Mouse (Mus musculus) urinary bladder, adult 18-20 months (tissue): ENCODE data around the gene Aldh18a1.
A peak's percentile ranks its signal among the peaks of the same experiment; 100 is the strongest.
"Not testable (repeated sequence)": the region's sequence is repeated elsewhere in the genome, so short reads cannot be mapped to it uniquely, and the experiment has no call there.

ENCODE experiments used
- DNase-seq, 2 experiments: peaks; one replicate each; pipeline ENCODE4 v3.0.0; 2022; ENCODE audit warnings: low spot score in 2 of 2, mixed read lengths in 2 of 2

Aldh18a1 gene

DNA sequence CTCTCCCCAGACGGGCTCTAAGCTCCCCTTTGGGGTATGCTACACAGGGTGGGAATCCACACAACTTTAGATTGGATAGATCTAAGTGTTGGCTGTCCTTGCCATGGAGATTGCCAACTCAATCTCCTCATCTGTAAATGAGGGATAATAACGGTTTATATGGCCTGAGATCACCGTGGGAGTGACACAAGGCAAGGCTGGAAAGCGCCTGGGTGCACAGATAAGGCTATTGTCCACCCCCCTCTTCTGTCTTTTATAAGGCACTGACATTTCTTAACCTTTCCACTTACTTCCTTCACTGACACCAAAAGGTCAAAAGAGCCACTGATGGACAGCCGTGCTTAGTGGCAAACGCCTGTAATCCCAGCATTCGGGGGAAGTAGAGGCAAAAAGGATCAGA is 1.4 kb downstream of the Aldh18a1 start:
- no peak for DNase-seq

DNA sequence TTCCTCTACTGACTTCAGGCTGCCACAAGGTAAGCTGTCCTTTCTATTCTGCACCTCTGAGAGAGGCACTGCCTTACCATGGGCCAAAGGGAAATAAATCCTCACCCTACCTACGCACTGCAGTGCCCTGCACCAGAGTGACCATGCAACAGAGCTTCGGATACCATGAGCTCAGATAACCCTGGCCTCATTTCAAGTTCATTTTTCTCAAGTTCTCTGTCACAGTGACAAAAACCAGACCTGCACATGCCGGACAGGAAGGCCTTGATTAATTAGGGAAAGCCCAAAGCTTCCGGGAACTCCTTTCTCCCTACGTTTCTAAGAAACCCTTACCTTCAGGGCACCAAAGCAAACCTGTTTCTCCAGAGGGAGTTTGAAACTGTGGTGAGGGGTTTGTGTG is 6.6 kb downstream of the Aldh18a1 start:
- DNase-seq = no peak

DNA sequence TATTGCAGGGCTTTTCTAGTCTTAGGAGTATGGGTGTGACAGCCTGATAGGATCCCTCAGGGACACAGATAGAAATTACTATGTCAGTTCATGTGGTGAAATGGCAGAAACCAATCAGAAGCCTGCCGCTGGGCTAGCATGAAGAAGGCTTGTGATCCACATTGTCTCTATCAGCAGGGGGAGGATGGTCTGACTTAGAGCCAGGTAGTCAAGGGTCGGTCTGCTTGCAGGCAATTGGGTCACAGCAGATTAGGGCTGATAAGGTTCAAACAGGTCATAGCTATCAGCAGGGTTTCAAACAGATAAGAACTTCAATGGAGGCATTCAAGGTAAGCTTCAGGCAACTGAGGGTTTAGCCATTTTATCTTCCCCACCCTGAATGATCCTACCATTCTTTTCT is 7.4 kb downstream of the Aldh18a1 start:
- no peak for DNase-seq

- no peak for DNase-seq
Measured at GRCm38 (mm10) chr19:40575438-40575837, 12.8 kb downstream of the Aldh18a1 start.

GRCm38 (mm10) chr19:40570726-40571125 is 17.5 kb downstream of the Aldh18a1 start:
- DNase-seq = no peak

GRCm38 (mm10) chr19:40567616-40568015 is 20.6 kb downstream of the Aldh18a1 start:
- DNase-seq = no peak

GRCm38 (mm10) chr19:40563880-40564645 is 24.2 kb downstream of the Aldh18a1 start:
- no peak for DNase-seq

DNA sequence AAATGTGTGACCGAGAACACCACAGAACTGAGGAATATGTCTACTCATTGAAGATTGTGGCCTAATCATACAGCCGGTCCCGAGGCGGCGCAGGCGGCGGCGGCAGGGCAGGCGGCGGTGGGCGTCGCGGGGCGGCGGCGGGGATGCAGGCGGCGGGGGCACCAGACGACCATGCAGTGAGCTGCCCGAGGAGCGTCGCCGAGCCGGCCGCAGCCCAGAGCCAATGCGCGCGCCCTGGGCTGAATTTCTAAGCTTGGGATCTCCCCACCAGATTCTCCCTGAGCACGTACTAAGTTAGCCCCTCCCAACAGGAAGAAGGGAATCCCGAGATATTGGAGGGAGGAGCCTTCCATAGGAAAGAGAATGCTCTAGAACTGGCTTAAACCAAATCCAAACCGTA is 26.7 kb downstream of the Aldh18a1 start:
- DNase-seq = not testable (repeated sequence)

GRCm38 (mm10) chr19:40556029-40556428 is 32.2 kb downstream of the Aldh18a1 start:
- no peak for DNase-seq

DNA sequence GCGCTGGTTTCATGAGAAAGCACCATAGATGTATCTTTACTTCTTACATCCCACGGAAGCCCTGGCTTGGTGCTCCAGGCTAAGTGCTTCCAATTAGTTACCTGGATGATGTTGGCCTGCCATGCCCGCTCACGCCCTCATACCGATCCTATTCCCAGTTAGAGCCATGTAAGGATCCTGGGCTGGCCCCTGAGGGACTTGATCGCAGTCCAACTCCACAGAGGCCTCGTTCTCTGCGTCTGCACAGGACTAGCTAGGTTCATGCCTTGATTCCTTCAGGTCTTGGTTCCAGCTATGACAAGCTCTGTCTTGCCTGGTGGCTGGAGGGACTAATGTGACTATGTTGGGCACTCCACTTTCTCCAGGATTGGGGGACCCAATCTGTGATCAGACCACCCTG is 33.1 kb downstream of the Aldh18a1 start:
- no peak for DNase-seq

- DNase-seq = no peak
Measured at GRCm38 (mm10) chr19:40554343-40554742, 33.9 kb downstream of the Aldh18a1 start.

GRCm38 (mm10) chr19:40553849-40554248 is 34.4 kb downstream of the Aldh18a1 start:
- no peak for DNase-seq

DNA sequence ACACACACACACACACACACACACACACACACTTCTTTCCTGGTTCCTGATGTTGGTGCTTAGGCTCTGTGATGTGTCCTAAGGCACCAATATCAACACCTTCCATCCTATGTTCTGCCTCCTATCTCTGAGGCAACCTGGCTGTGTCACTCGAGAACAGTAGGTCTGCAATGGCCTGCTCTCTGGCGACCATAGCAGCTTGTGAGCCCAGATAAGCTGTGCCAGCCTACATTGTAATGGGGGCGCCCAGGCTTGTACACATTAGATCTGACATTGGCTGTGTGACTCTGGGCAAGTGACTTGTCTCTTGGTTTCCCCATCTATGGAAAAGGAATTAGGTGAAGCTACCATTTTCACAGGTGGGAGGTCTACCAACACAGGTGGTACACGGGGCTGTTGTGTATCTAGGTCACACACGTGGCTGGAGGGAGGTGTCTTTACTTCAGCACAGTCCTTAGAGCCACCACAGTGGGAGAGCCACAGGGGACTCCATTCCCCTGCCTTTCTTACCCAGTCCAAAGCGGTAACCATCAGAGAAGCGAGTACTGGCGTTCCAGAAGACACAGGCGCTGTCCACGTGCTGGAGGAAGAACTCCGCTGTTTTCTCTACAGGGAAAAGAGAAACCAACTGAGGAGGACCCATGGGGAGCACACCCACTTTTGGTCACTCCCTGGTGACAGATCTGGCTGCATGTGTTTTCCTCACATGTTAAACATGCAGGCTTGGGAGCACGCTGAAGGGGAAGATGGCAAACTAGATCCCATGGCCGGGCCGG is 35.1 kb downstream of the Aldh18a1 start:
- DNase-seq = no peak

DNA sequence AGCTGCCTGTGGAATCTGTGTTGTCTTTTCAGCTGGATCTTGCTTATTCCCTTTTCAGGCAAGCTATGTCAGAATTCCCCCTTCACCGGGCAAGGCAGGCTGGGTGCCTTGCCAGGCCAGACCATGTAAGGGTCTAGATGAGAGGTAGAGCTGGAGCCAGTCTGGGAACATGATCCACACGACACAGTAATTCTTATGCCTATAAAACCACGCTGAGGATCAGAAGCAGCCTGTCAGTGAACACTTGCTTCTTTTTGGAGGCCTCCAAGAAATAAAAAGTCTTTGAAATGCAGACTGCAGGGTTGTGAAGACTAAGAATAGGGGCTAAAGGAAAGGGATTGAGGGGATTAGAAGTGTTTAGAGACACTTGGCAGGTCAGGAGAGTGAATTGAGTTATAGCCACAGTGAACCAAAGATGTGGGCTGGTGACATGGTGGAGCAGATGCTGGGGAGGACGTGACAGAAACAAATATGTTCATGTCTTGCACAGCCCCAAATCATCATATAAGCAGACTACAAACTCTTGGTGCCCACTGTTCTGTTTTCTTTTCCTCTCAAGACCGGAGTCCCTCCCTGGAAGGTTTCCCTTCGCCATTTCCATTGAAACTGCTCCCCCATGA is 38.6 kb downstream of the Aldh18a1 start:
- DNase-seq = no peak

DNA sequence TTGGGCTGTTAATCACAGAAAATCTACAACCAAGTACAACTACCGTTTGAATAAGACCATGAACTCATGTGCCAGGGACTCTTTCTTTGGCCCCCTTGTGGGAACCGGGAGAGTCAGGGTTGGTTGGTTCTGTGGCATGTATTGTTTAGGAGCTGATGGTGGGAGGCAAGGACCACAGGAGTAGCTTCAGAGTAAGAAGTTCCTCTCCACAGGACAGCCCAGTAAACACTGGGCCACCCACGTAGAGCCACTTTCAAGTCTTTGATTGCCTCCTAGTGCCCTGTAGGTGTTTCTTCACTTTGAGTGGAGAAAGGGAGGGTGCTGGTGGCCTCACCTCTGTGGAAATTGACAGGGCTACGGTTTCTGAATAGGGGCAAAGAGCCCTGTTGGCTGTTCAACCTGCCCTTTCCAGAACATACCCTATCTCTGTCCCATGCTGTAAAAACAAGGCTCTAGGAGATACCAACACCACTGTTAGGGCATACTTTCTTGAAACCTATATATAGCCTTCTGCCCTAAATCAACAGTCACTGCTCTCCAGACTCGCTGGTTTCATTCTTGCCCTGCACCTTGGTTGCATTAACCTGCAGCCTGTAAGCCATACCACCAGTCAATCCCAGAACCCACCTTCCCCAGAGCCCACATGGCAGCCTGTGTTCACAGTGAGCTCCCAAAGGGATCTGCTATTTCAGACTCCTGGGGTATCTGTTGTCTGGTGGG is 39.3 kb downstream of the Aldh18a1 start:
- DNase-seq = no peak

DNA sequence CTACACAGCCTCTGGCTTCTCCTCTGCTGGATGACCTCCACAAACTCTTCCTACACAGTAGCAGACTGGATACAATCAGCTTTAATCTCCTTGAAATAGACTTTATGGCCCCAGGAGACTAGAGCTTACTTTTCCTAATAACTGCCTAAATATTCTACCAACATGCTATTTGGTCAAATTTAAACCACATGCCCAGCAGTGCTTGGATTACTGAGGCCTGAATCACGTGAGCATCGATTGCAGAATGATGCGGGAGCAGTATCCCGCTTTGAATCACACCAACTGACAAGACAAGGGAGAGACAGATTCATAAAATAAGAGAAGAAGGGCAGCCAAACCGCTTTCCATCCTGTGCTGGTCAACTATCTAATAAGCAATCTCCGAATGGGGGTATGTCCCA is 39.9 kb downstream of the Aldh18a1 start:
- no peak for DNase-seq

- DNase-seq = peak in 1 of 2 experiments; percentile 32
Measured at GRCm38 (mm10) chr19:40544856-40545255, 43.4 kb downstream of the Aldh18a1 start.

DNA sequence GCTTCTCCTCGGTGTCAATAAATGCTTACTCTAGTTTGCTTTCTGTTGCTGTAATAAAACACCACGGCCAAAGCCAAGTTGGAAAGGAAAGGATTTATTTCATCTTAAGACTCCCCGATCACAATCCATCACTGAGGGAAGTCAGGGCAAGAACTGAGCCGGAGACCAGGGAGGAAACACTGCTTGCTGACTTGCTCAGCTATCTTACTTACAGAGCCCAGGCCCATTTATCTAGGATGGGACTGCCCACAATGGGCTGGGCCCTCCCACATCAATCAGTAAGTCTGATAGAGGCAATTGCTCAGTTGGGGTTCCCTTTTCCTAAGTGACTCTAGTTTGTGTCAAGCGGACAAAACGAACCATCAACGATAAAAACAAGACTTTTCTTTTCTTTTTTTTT is 45.5 kb downstream of the Aldh18a1 start:
- DNase-seq = no peak

- DNase-seq = no peak
Measured at GRCm38 (mm10) chr19:40536526-40536925, 51.7 kb downstream of the Aldh18a1 start.

GRCm38 (mm10) chr19:40532525-40532924 is 55.7 kb downstream of the Aldh18a1 start:
- DNase-seq = no peak

DNA sequence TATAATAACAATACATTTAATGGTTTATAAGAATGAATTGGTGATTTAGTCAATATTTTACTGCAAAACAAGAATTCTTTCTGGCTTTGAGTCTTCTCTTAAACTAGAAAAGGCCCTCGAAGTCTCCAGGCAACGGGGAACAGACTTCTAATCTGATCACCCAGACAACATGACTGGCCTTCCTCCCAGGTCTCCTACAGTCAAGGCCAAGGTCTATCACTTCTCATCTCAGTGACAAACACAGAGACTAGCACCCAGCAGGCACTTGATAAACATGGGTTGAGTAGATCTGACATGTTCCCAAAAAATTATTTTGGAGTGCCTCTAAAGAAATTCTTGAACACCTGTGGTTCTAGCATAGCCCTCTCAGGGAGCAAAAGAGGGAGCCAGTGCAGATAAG is 57.9 kb downstream of the Aldh18a1 start:
- DNase-seq = no peak

DNA sequence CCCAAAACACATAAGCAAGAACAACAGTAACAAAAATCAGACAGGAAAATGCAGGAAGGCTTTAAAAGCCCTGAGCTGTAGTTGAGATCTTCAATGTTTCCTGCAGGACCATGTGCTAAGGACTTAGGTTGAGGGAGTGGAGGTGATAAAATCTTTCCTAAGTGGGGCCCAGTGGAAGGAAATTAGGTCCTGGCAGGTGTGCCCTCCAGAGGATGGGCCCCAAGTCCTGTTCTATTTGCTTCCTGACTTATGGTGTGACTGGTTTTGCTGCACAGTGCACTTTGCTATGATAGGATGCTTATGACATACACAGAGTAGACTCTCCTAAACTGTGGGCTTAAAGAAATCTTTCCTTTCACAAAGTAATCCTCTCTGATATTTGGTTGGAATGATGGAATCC is 60.0 kb downstream of the Aldh18a1 start:
- DNase-seq = no peak
